Mouse (Mus musculus) liver, embryonic 14.5 days (tissue): ENCODE results near the gene Cep350. TPM values are rescaled to one million over a fixed set of nuclear protein-coding genes. Genes with fewer than 3 reads are reported as not detected.

Experiments used
- ATAC-seq: fragments of 200-750 bp; cut with Nextera tagmentation; 2 replicates; pipeline ENCODE4 v1.8.0; 2017; ENCODE audit warnings: moderate number of reproducible peaks, mild to moderate bottlenecking, moderate library complexity; ENCODE audit not compliant: insufficient read depth
- DNase-seq, 3 experiments: peaks; one replicate each; pipeline ENCODE4 v3.0.0-alpha.2; 2012 to 2013; ENCODE audit warnings: low read depth in 3 of 3, low spot score in 3 of 3
- H3K27ac ChIP-seq: fragments of 300-500 bp; sonication (generic); 2 replicates; pipeline ENCODE4 v1.5.1; 2014; ENCODE audit warnings: moderate library complexity, mild to moderate bottlenecking, control low read depth, inconsistent platforms
- H3K27me3 ChIP-seq: fragments of 300-500 bp; sonication (generic); 2 replicates; pipeline ENCODE4 v1.6.1; 2014; ENCODE audit warnings: mild to moderate bottlenecking, low read length, moderate library complexity; ENCODE audit not compliant: control insufficient read depth, insufficient read depth
- H3K36me3 ChIP-seq: fragments of 300-500 bp; sonication (generic); replicated peaks from 2 replicates; pipeline ENCODE4 v1.6.1; 2014; ENCODE audit warnings: low read depth; ENCODE audit not compliant: control insufficient read depth, insufficient read depth
- H3K4me1 ChIP-seq, 2 experiments: fragments of 200-500 bp in 1 of 2; fragments of 300-500 bp in 1 of 2; sonication (generic) in 1 of 2; replicated peaks; 2 replicates each; pipeline ENCODE4 v1.6.1; 2012 to 2014; ENCODE audit warnings: antibody characterized with exemption in 1 of 2, inconsistent platforms in 1 of 2, low read length in 1 of 2; ENCODE audit not compliant: control insufficient read depth in 2 of 2, insufficient read depth in 2 of 2
- H3K4me2 ChIP-seq: fragments of 300-500 bp; sonication (generic); 2 replicates; pipeline ENCODE4 v1.6.1; 2014; ENCODE audit warnings: low read depth, mild to moderate bottlenecking, control low read depth, moderate library complexity
- H3K4me3 ChIP-seq, 2 experiments: fragments of 200-500 bp in 1 of 2; fragments of 300-500 bp in 1 of 2; sonication (generic) in 1 of 2; 2 replicates each; pipeline ENCODE4 v1.5.1; 2012 to 2014; ENCODE audit warnings: low read depth in 2 of 2, low read length in 2 of 2, mild to moderate bottlenecking in 2 of 2, control low read depth in 1 of 2, inconsistent platforms in 1 of 2, moderate library complexity in 1 of 2; ENCODE audit not compliant: insufficient read depth in 1 of 2
- H3K9ac ChIP-seq: fragments of 300-500 bp; sonication (generic); replicated peaks from 2 replicates; pipeline ENCODE4 v1.6.1; 2014; ENCODE audit warnings: mild to moderate bottlenecking, control low read depth, moderate library complexity
- H3K9me3 ChIP-seq: fragments of 300-500 bp; sonication (generic); 2 replicates; pipeline ENCODE4 v1.6.1; 2016; ENCODE audit warnings: low read length, mixed read lengths; ENCODE audit not compliant: control insufficient read depth
- CTCF ChIP-seq: IDR thresholded peaks from 2 replicates; pipeline ENCODE4 v1.5.1; 2016; ENCODE audit warnings: antibody characterized with exemption, low read depth, control low read depth
- EP300 ChIP-seq: IDR thresholded peaks from 2 replicates; pipeline ENCODE4 v1.6.1; 2016; ENCODE audit warnings: antibody characterized with exemption, low read depth
- WGBS: fragments of 180-500 bp; shearing (Covaris S2); extraction: QIAGEN DNeasy Blood & Tissue Kit; methylation state at CpG from one replicate; pipeline ENCODE4 v1.1.7; 2014; ENCODE audit not compliant: insufficient replicate concordance; 5-methylcytosine and 5-hydroxymethylcytosine counted together
- polyA plus RNA-seq, 2 experiments: library from polyadenylated mRNA; depleted of rRNA in 1 of 2; stranded (reverse) in 1 of 2; unstranded in 1 of 2; fragments of >200 nt; fragmentation: Nextera tagmentation in 1 of 2; extraction: Ambion mirVana in 1 of 2; gene quantifications; 2 replicates each; pipeline versions ENCODE4 v1.2.1 to v1.2.3; 2012 to 2014

The Cep350 gene
- polyA plus RNA-seq, 2 experiments: 3.5 to 4.2 TPM

DNA sequence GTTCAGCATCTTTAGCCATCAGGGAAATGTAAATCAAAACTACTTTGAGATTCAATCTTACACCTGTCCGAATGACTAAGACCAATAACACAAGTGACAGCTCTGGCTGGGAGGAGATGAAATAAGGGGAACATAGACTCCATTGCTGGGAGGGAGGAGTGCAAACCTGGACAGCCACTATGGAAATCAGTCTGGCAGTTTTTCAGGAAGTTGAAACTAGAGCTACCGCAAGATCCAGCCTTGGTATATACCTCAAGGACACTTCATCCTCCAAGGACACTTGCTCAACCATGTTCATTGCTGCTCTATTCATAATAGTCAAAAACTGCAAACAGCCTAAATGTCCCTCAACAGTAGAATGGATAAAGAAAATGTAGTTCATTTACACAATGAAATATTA, 23.9 kb downstream of the Cep350 start:
- no peak overlapping the region for H3K4me3 ChIP-seq
- H3K36me3 ChIP-seq: peaks cover 20% of the 10 kb centered on the region
- WGBS: 76% methylated on average over 2 of the region's 2 CpGs
- TF ChIP-seq CTCF (no peak), EP300 (no peak)
- no peaks in the 10 kb centered on the region for H3K27me3 ChIP-seq
- H3K4me1 ChIP-seq: no peaks in the 10 kb centered on the region
- no peaks in the 10 kb centered on the region for H3K9me3 ChIP-seq
- no peak for ATAC-seq
- H3K9ac ChIP-seq: no peak overlapping the region
- DNase-seq: no peak
- no peak overlapping the region for H3K4me2 ChIP-seq
- no peak overlapping the region for H3K27ac ChIP-seq

DNA sequence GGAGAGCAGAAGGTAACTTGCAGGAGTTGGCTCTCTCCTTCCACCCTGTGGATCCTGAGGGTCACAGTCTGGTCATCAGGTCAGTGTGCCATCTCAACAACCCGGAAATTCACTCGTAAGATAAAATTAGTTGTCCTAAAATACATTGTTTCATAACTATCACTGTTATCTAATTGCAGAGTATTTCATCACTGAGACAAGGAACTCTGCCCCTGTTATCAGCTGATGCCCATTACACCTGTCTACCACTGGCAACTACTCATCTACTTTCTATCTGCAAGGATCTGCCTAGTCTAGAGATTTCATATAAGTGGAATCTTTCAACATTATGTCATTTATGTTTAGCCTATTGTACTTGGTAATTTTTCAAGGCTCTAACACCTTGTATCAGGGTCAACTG, 28.7 kb downstream of the Cep350 start:
- DNase-seq: no peak
- H3K27me3 ChIP-seq: no peaks in the 10 kb centered on the region
- H3K4me1 ChIP-seq: no peaks in the 10 kb centered on the region
- no peak for ATAC-seq
- no peak overlapping the region for H3K4me2 ChIP-seq
- H3K36me3 ChIP-seq: peaks cover 26% of the 10 kb centered on the region
- no peaks in the 10 kb centered on the region for H3K9me3 ChIP-seq
- H3K27ac ChIP-seq: no peak overlapping the region
- no peak overlapping the region for H3K9ac ChIP-seq
- TF ChIP-seq EP300 (no peak), CTCF (no peak)
- H3K4me3 ChIP-seq: no peak overlapping the region
- WGBS: 67% methylated on average over 2 of the region's 2 CpGs

GRCm38 (mm10) chr1:155937416-155937815, 35.6 kb downstream of the Cep350 start:
- no peak for ATAC-seq

GRCm38 (mm10) chr1:155934702-155935101, 38.4 kb downstream of the Cep350 start:
- H3K27me3 ChIP-seq: no peaks in the 10 kb centered on the region
- H3K36me3 ChIP-seq: peaks cover 36% of the 10 kb centered on the region
- ATAC-seq (no peak), DNase-seq (no peak)
- TF ChIP-seq EP300 (no peak), CTCF (no peak)
- no peaks in the 10 kb centered on the region for H3K4me1 ChIP-seq
- H3K4me3 ChIP-seq: no peak overlapping the region
- no peak overlapping the region for H3K4me2 ChIP-seq
- no peak overlapping the region for H3K27ac ChIP-seq
- no peak overlapping the region for H3K9ac ChIP-seq
- WGBS: 77% methylated on average over 2 of the region's 2 CpGs
- H3K9me3 ChIP-seq: no peaks in the 10 kb centered on the region

More at GRCm38 (mm10) chr1:155937416-155937815, 35.6 kb downstream of the Cep350 start:
- no peaks in the 10 kb centered on the region for H3K4me1 ChIP-seq
- 92% methylated on average over 2 of the region's 2 CpGs for WGBS
- H3K9ac ChIP-seq: no peak overlapping the region
- no peak overlapping the region for H3K27ac ChIP-seq
- no peak for TF ChIP-seq EP300
- TF ChIP-seq CTCF: no peak
- H3K4me2 ChIP-seq: no peak overlapping the region
- H3K4me3 ChIP-seq: no peak overlapping the region
- no peak for DNase-seq
- H3K27me3 ChIP-seq: no peaks in the 10 kb centered on the region
- peaks cover 34% of the 10 kb centered on the region for H3K36me3 ChIP-seq
- no peaks in the 10 kb centered on the region for H3K9me3 ChIP-seq

DNA sequence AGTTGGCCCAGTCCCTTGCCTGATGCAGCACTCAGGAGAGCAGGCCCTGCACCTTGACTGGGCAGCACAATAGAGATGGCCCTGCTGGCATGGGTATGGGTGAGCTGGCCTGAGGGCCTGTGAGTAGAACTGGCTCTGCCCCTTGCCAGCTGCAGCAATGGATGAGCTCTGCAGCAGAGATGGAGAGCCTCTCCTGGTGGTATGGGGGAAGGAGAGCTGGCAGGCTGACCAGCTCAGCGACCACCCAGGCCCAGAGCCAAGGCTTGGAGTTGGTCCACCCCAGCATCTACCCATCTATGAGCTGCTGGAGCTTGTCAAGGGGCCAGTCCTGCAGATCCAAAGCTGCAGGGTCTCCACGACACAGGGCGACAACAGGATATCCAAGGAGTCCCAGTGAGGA, 69.5 kb downstream of the Cep350 start:
- H3K4me3 ChIP-seq: no peak overlapping the region
- no peak overlapping the region for H3K9ac ChIP-seq
- H3K36me3 ChIP-seq: peaks cover 52% of the 10 kb centered on the region
- H3K27ac ChIP-seq: no peak overlapping the region
- ATAC-seq (no peak), DNase-seq (no peak)
- no peaks in the 10 kb centered on the region for H3K9me3 ChIP-seq
- H3K4me2 ChIP-seq: no peak overlapping the region
- H3K4me1 ChIP-seq: no peaks in the 10 kb centered on the region
- WGBS: 83% methylated on average over 3 of the region's 3 CpGs
- TF ChIP-seq EP300: no peak
- no peak for TF ChIP-seq CTCF
- no peaks in the 10 kb centered on the region for H3K27me3 ChIP-seq

DNA sequence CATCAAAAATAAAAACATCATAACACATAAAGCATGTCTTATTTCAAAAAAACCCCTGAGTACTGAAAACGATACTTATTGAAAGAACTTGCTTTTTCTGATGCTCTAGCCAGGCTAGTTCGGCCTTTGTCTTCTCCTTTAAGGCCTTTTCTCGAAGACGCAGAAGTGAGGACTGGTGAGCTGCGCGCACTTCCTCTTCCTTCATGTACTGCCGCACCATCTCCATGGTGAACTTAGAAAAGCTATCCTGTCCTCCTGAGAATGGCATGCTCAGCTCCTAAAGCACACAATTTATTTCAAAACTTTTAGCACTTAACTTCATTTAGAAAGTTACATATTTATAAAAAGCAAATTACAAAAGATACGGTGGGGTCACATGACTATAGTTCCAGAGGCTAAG, 71.7 kb downstream of the Cep350 start:
- H3K9ac ChIP-seq: no peak overlapping the region
- ATAC-seq: no peak
- H3K4me3 ChIP-seq: no peak overlapping the region
- DNase-seq: no peak
- 91% methylated on average over 8 of the region's 8 CpGs for WGBS
- H3K27me3 ChIP-seq: no peaks in the 10 kb centered on the region
- H3K4me2 ChIP-seq: no peak overlapping the region
- no peak overlapping the region for H3K27ac ChIP-seq
- TF ChIP-seq EP300 (no peak), CTCF (no peak)
- H3K36me3 ChIP-seq: peaks cover 51% of the 10 kb centered on the region
- H3K4me1 ChIP-seq: no peaks in the 10 kb centered on the region
- no peaks in the 10 kb centered on the region for H3K9me3 ChIP-seq
